Mouse (Mus musculus) erythroblast, embryonic 14.5 days (primary cell): ENCODE measurements around the gene Fastkd1. TPM values are rescaled to one million over a fixed set of nuclear protein-coding genes. Genes with fewer than 3 reads are reported as not detected.
"Not testable (repeated sequence)": the region's sequence is repeated elsewhere in the genome, so short reads cannot be mapped to it uniquely, and the experiment has no call there.

ENCODE experiments used
- H3K27me3 ChIP-seq: 2 replicates; pipeline ENCODE4 v1.6.1; 2012; ENCODE audit warnings: inconsistent platforms; ENCODE audit not compliant: control insufficient read depth
- H3K36me3 ChIP-seq: 2 replicates; pipeline ENCODE4 v1.6.1; 2012; ENCODE audit warnings: mild to moderate bottlenecking, inconsistent platforms; ENCODE audit not compliant: control insufficient read depth
- H3K4me1 ChIP-seq: 2 replicates; pipeline ENCODE4 v1.6.1; 2012; ENCODE audit warnings: inconsistent platforms; ENCODE audit not compliant: control insufficient read depth
- H3K4me3 ChIP-seq: replicated peaks from 2 replicates; pipeline ENCODE3; 2012; ENCODE audit warnings: moderate library complexity, mild to moderate bottlenecking, inconsistent platforms
- H3K9me3 ChIP-seq: 2 replicates; pipeline ENCODE4 v1.6.1; 2012; ENCODE audit warnings: low read length, inconsistent platforms, mixed read lengths; ENCODE audit not compliant: control insufficient read depth
- GATA1 ChIP-seq: IDR thresholded peaks from 2 replicates; pipeline ENCODE4 v1.6.1; 2012; ENCODE audit warnings: low read length, inconsistent platforms, mixed read lengths
- TAL1 ChIP-seq: IDR thresholded peaks from 3 replicates; pipeline ENCODE4 v1.6.1; 2012; ENCODE audit warnings: low read length, inconsistent platforms, mixed read lengths
- polyA plus RNA-seq: library from polyadenylated mRNA; stranded (reverse); fragments of >175 nt; gene quantifications from 2 replicates; pipeline ENCODE4 v1.2.3, GENCODE M21; 2012

Fastkd1 gene
- polyA plus RNA-seq, 1 experiment, result not detected

DNA sequence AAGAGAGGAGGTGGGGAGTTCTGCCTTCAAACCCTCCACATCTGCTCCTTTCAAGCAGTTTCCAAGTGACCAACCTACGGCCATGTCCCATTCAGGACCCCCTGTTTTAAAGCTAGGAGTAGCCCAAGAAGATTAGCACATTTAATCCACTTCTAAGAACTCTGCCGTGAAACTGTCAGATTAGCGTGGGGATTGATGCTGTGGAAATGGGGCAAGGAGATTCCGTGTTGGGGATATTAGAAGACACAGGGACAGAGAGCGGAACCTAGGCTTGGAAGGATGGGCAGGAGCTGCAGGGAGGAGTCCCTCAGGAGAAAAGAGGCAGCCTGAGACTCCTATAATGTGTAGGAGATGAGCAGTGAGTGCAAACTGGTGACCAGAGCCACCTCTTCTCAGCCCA lies 63.6 kb downstream of the Fastkd1 start:
- H3K27me3 ChIP-seq, result peaks cover 2% of the 10 kb centered on the region; the same call in 1 of the 2 replicates
- no peaks in the 10 kb centered on the region for H3K36me3 ChIP-seq
- H3K4me1 ChIP-seq, result peaks cover 15% of the 10 kb centered on the region
- TF ChIP-seq GATA1, result no peak
- no peak for TF ChIP-seq TAL1
- H3K9me3 ChIP-seq, result no peaks in the 10 kb centered on the region
- H3K4me3 ChIP-seq, result no peak overlapping the region

GRCm38 (mm10) chr2:69646726-69647490 lies 66.4 kb downstream of the Fastkd1 start, which contains the start of gene Bbs5:
Gene Bbs5 (plus strand): TSS chr2:69647171.
- Histone ChIP-seq H3K4me1 (peaks cover 15% of the 10 kb centered on the region), H3K27me3 (peaks cover 2% of the 10 kb centered on the region; the same call in 1 of the 2 replicates), H3K36me3 (no peaks in the 10 kb centered on the region), H3K9me3 (no peaks in the 10 kb centered on the region), H3K4me3 (peak within 1 kb of the TSS; percentile 72)
- no peak for TF ChIP-seq GATA1
- no peak for TF ChIP-seq TAL1

DNA sequence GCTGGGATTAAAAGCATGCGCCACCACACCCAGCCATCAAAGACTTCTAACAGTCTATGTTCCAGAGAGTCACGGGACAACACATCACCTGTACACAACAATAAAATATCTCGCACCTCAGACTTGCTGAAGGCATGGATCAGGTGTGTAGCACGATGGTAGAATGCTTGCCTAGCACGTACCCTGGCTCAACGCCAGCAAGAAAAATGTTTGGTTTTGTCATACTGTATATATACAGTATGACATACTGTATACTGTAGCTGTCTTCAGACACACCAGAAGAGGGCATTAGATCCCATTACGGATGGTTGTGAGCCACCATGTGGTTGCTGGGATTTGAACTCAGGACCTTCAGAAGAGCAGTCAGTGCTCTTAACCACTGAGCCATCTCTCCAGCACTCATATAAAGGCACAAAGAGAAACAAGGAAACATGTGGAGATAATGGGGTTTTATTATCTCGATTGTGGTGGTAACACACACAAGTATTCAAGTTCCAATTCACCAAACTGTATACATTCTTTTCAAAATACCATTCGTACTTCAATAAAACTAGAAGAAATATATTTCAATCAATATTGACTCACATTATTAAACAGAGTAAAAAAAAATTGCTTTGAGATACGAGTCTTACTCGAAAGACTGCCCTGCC lies 68.2 kb downstream of the Fastkd1 start:
- TF ChIP-seq GATA1 (no peak), TAL1 (no peak)
- H3K9me3 ChIP-seq, result no peaks in the 10 kb centered on the region
- H3K4me3 ChIP-seq, result no peak overlapping the region
- peaks cover 15% of the 10 kb centered on the region for H3K4me1 ChIP-seq
- peaks cover 2% of the 10 kb centered on the region; the same call in 1 of the 2 replicates for H3K27me3 ChIP-seq
- no peaks in the 10 kb centered on the region for H3K36me3 ChIP-seq

GRCm38 (mm10) chr2:69640100-69640499 lies 73.2 kb downstream of the Fastkd1 start:
- H3K36me3 ChIP-seq, result no peaks in the 10 kb centered on the region
- H3K27me3 ChIP-seq, result no peaks in the 10 kb centered on the region
- H3K9me3 ChIP-seq, result peaks cover 11% of the 10 kb centered on the region
- H3K4me3 ChIP-seq, result no peak overlapping the region
- H3K4me1 ChIP-seq, result peaks cover 3% of the 10 kb centered on the region
- TF ChIP-seq TAL1 (no peak), GATA1 (no peak)

DNA sequence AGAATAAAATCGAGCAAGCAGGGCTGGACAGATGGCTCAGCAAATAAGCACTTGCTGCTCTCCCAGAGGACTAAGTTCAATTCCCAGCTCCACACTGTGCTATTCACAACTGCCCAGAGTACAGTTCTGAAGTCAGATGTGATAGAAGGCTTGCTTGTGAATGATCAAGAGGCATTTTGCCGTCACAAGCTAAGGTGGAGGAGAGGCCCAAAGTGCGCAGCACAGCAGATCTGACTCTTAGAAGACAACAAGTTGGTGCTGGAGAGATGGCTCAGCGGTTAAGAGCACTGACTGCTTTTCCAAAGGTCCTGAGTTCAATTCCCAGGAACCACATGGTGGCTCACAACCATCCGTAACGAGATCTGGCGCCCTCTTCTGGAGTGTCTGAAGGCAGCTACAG lies 75.3 kb downstream of the Fastkd1 start:
- peaks cover 11% of the 10 kb centered on the region for H3K9me3 ChIP-seq
- H3K36me3 ChIP-seq, H3K27me3 ChIP-seq, H3K4me1 ChIP-seq, H3K4me3 ChIP-seq: not testable (repeated sequence)

Other genes with a start within 250 kb of the Fastkd1 start
- not detected in 2 replicates for gene Lrp2, start 127.5 kb downstream of the Fastkd1 start, polyA plus RNA-seq
- gene Bbs5, start 66.3 kb downstream of the Fastkd1 start, polyA plus RNA-seq, result not detected in 2 replicates
- not detected in 2 replicates for gene Klhl41, start 43.4 kb downstream of the Fastkd1 start, polyA plus RNA-seq
- 1.9 and 2.5 TPM in 2 replicates for gene Ppig, start 9.0 kb upstream of the Fastkd1 start, polyA plus RNA-seq
- not detected in 2 replicates for gene Ccdc173, start 76.1 kb upstream of the Fastkd1 start, polyA plus RNA-seq
- 0.64 and 0.77 TPM in 2 replicates for gene Phospho2, start 76.1 kb upstream of the Fastkd1 start, polyA plus RNA-seq
- 0.05 and 0.09 TPM in 2 replicates for gene Klhl23, start 108.4 kb upstream of the Fastkd1 start, polyA plus RNA-seq
- gene Ssb, start 148.0 kb upstream of the Fastkd1 start, polyA plus RNA-seq, result 1.2 and 1.5 TPM in 2 replicates
- 11.6 and 13.1 TPM in 2 replicates for gene Mettl5, start 172.1 kb upstream of the Fastkd1 start, polyA plus RNA-seq
- 0.38 and 0.43 TPM in 2 replicates for gene Ubr3, start 183.7 kb upstream of the Fastkd1 start, polyA plus RNA-seq